Mouse (Mus musculus): ENCODE results near the gene Myo1h.
A peak's percentile ranks its signal among the peaks of the same experiment; 100 is the strongest.

The Myo1h gene

GRCm38 (mm10) chr5:114296693-114297631 lies 8.0 kb downstream of the Myo1h start:
- DNase-seq: peak in 1 of 2 experiments; percentile 6

GRCm38 (mm10) chr5:114298212-114298894 lies 9.4 kb downstream of the Myo1h start:
- peak in 1 of 2 experiments; percentile 31 for DNase-seq

GRCm38 (mm10) chr5:114299156-114299855 lies 10.3 kb downstream of the Myo1h start:
- DNase-seq: no peak

GRCm38 (mm10) chr5:114299883-114300610 lies 11.1 kb downstream of the Myo1h start:
- no peak for DNase-seq

- no peak for DNase-seq
Measured at GRCm38 (mm10) chr5:114303166-114303565, 14.2 kb downstream of the Myo1h start.

GRCm38 (mm10) chr5:114306496-114306895 lies 17.5 kb downstream of the Myo1h start:
- DNase-seq: no peak

GRCm38 (mm10) chr5:114308765-114309679 lies 20.1 kb downstream of the Myo1h start:
- DNase-seq: peak; percentile 7 to 25

GRCm38 (mm10) chr5:114309680-114310036 lies 20.7 kb downstream of the Myo1h start:
- no peak for DNase-seq

GRCm38 (mm10) chr5:114323105-114323790 lies 34.3 kb downstream of the Myo1h start:
- DNase-seq: no peak

GRCm38 (mm10) chr5:114323791-114324507 lies 35.0 kb downstream of the Myo1h start:
- peak; percentile 23 to 81 for DNase-seq

GRCm38 (mm10) chr5:114342996-114343395 lies 54.0 kb downstream of the Myo1h start:
- no peak for DNase-seq

- no peak for DNase-seq
Measured at GRCm38 (mm10) chr5:114343612-114344011, 54.6 kb downstream of the Myo1h start.

GRCm38 (mm10) chr5:114345538-114345937 lies 56.6 kb downstream of the Myo1h start:
- no peak for DNase-seq

GRCm38 (mm10) chr5:114347005-114347404 lies 58.0 kb downstream of the Myo1h start:
- no peak for DNase-seq

GRCm38 (mm10) chr5:114351490-114351889 lies 62.5 kb downstream of the Myo1h start:
- peak in 1 of 2 experiments; percentile 40 for DNase-seq

- DNase-seq: peak; percentile 87 to 90
Measured at GRCm38 (mm10) chr5:114356250-114356935, 67.4 kb downstream of the Myo1h start.

GRCm38 (mm10) chr5:114356936-114357751 lies 68.2 kb downstream of the Myo1h start:
- no peak for DNase-seq

GRCm38 (mm10) chr5:114358833-114359232 lies 69.9 kb downstream of the Myo1h start:
- no peak for DNase-seq

- no peak for DNase-seq
Measured at GRCm38 (mm10) chr5:114359586-114359985, 70.6 kb downstream of the Myo1h start.

All from kidney, postnatal 36 days (tissue).